Mouse (Mus musculus): Measurements from ENCODE around the gene Gpld1.
"Not testable (repeated sequence)": the region's sequence is repeated elsewhere in the genome, so short reads cannot be mapped to it uniquely, and the experiment has no call there.

Gpld1 gene

GRCm38 (mm10) chr13:24948870-24949269 lies 5.9 kb downstream of the Gpld1 start:
- no peak for DNase-seq

DNA sequence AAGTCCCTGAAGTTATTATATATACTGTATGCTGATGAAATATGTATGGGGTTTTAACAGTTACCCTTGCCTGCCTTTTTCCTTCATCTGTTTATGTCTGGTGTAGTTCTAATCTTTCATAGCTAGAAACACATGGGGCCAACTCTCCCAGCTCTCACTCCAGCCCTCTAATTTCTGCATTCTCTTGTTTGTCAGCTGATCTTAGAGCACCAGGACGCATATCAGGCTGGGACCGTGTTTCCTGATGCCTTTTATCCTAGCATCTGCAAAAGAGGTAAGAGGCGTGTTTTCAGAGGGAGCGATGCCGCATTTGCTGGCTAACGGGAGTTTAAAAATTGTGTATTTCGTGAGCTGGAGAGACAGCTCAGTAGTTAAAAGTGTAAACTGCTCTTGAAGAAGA lies 9.7 kb downstream of the Gpld1 start:
- DNase-seq, result no peak

GRCm38 (mm10) chr13:24955091-24955490 lies 12.1 kb downstream of the Gpld1 start:
- no peak for DNase-seq

DNA sequence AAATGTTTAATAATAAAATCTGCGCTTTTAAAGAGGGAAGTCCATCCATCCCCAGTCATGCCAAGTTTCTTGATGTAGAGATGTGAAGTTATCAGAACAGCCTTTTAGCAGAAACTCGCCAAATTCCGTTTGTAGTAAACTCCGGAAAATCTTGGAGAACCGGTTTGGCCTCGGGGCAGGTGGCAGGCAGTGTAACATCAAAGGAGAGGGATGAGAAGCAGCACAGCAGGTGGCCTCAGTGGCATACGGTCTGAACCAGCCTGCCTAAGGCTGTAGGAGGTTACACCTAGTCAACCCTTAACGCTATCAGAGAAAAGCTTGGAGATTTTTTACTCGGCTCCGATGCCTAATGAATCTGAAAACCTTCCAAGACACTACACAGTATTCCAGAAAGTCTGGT lies 12.5 kb downstream of the Gpld1 start:
- no peak for DNase-seq

GRCm38 (mm10) chr13:24958671-24959070 lies 15.7 kb downstream of the Gpld1 start:
- no peak for DNase-seq

DNA sequence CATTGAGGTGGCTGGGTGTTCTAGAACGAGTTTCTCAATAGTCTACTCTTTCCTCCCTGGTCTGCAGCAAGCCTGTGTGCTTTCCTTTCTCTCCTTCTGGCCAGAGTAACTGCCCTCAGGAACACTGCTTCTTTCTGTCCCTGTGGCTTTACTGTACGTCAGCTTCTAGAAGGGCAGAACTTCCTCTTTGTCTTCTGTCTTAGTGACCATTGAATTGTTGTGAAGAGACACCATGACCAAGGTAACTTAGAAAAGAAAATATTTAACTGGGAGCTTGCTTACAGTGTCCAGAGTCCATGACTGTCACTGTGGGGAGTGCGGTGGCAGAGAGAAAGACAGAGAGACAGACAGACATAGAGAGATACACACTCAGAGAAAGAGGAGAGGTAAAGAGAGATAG lies 17.1 kb downstream of the Gpld1 start:
- peak; percentile 28 for DNase-seq

GRCm38 (mm10) chr13:24962119-24962518 lies 19.2 kb downstream of the Gpld1 start:
- no peak for DNase-seq

- DNase-seq, result no peak
These were observed 22.3 kb downstream of the Gpld1 start for GRCm38 (mm10) chr13:24965130-24965845.

- no peak for DNase-seq
These were observed 22.9 kb downstream of the Gpld1 start for GRCm38 (mm10) chr13:24965846-24966201.

- DNase-seq, result not testable (repeated sequence)
These were observed 28.8 kb downstream of the Gpld1 start for GRCm38 (mm10) chr13:24971776-24972175.

GRCm38 (mm10) chr13:24976384-24976783 lies 33.4 kb downstream of the Gpld1 start:
- no peak for DNase-seq

DNA sequence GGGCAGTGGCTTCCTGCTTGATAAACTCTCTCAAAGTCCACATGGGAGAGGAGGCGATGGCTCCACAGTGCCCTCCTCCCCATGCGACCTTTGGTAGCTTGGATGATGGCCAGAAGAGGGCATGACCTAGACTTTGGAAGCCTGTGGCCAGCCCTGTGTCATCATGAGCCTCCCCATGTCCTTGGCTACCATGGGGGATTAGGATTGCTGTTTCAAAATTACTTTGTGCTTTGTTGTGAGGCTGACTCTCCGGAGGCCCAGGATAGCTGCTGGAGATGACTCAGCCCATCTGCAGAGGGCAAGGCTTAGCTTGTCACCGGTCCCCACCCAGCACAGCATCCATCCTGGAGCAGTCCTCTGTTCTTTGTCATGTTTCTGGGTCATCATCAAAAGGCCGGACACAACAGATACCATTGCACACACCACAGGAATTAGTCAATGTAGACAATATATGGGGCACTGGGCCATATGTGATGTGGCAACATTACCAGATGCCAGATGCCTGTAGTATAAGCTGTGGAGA lies 34.9 kb downstream of the Gpld1 start:
- peak; percentile 86 for DNase-seq

GRCm38 (mm10) chr13:24981031-24981430 lies 38.1 kb downstream of the Gpld1 start:
- no peak for DNase-seq

DNA sequence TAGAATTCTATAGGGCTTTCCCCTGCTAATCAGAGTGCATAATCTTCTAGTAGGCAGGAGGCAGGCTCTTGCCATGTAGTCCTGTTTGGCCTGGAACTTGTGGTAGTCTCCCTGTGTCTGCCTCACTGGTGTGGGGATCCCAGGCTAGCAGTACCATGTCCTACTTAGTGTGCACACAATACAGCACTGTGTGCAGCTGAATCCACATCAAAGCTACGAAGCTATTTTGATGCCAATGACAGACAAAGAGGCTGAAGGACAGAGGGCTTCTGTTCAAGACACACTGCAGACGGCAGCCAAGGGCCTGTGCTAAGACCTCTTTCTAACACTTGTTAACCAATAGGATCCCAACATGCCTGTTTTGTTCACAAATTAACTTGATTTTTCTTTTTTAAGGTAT lies 42.5 kb downstream of the Gpld1 start:
- no peak for DNase-seq

GRCm38 (mm10) chr13:24988391-24988790 lies 45.4 kb downstream of the Gpld1 start:
- DNase-seq, result peak; percentile 41

- DNase-seq, result peak; percentile 42
These were observed 46.1 kb downstream of the Gpld1 start for GRCm38 (mm10) chr13:24989006-24989405.

GRCm38 (mm10) chr13:24993160-24993559 lies 50.2 kb downstream of the Gpld1 start:
- DNase-seq, result no peak

- no peak for DNase-seq
These were observed 56.6 kb downstream of the Gpld1 start for GRCm38 (mm10) chr13:24999538-24999937.

- DNase-seq, result no peak
These were observed 60.0 kb downstream of the Gpld1 start for GRCm38 (mm10) chr13:25002965-25003364.

DNA sequence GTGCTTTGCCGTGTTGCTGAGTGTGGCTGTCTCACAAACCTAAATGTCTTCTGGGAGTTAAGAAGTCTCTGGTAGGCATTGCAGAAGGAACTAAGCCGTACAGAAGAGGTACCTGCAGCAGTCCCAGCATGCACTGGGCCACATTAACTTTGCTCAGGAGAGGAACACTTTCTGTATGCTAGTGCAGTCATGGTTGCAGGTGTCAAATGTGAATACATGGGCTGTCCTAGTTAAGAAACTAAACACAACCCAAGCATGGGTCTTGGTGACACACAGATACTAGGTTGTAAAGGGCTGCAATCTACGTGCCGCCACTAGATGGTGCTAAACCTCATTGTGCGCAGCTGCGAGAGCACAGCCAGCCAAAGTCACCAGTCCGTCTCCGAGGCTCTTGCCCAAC lies 64.2 kb downstream of the Gpld1 start:
- DNase-seq, result peak; percentile 23

GRCm38 (mm10) chr13:25018316-25018715 lies 75.4 kb downstream of the Gpld1 start:
- no peak for DNase-seq

DNA sequence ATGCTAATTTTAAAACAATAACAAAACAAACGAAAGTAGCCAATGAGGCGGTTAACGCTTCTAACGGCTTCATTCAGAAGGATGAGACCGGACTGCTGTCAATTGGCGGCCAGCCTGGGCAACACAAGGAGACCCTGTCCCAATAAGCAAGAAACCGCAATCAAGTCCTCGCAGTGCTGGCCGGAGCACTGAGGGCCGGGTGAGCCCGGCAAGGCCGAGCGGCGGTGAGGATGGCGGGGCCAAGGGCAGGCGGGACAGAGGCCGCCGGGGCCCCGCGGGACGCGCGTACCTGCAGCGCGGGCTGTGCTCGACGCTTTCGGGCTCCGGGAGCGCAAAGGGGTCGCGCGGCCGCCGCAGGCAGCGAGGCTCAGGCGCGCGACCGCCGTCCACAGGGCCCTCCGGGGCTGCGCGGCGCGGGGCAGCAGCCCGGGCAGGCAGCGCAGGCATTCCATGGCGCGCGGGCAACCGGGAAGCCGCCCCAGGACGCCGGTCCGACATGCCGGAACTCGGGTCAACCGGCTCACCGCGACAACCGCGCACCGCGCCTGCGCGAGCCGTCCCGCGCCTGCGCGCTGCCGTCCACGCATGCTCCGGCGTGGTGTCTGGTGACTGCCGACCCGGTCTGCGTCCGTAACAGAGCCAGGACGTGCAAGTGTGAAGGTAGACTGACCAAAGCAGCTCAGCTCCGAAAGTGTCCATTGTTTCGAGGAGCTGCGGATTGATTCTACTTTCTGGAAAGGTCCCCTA lies 77.0 kb downstream of the Gpld1 start, which contains the start of gene Mrs2:
Mrs2 (minus strand) TSS at position 587 of the 747 bp plus-strand sequence.
- DNase-seq, result peak; percentile 91

- peak; percentile 17 for DNase-seq
These were observed 77.6 kb downstream of the Gpld1 start for GRCm38 (mm10) chr13:25020540-25020892.

DNA sequence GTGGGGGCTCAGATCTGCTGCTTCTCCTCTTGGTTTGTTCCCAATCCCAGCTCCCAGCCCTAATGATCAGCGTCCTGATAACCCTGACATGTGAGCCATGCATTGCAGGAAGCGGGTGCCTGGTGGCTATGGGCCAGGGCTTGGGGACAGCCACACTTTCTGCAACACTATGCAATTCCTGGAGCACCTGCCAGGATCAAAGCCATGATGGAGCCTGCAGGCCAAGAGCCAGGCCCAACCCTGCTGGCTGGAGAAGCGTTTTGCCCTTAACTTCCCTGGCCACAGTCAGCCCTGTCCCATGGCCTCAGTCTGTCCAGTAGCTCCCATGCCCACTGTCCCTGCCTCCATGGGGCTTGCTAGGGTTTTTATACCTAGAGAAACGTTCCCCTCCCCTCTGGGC lies 79.4 kb downstream of the Gpld1 start:
- DNase-seq, result no peak
